Mouse (Mus musculus) hindbrain, embryonic 15.5 days (tissue): ENCODE results near the gene Csrp1. TPM values are rescaled to one million over a fixed set of nuclear protein-coding genes. Genes with fewer than 3 reads are reported as not detected.

Experiments
- ATAC-seq: fragments of 200-750 bp; cut with Nextera tagmentation; 2 replicates; pipeline ENCODE4 v1.8.0; 2017; ENCODE audit warnings: low read depth, moderate number of reproducible peaks, moderate TSS enrichment; ENCODE audit not compliant: low FRiP score
- H3K27ac ChIP-seq: fragments of 300-500 bp; sonication (generic); replicated peaks from 2 replicates; pipeline ENCODE4 v1.5.1; 2015; ENCODE audit warnings: mild to moderate bottlenecking, inconsistent platforms
- H3K27me3 ChIP-seq: fragments of 300-500 bp; sonication (generic); 2 replicates; pipeline ENCODE4 v1.6.1; 2015; ENCODE audit warnings: control low read depth, inconsistent platforms
- H3K36me3 ChIP-seq: fragments of 300-500 bp; sonication (generic); 2 replicates; pipeline ENCODE4 v1.6.1; 2015; ENCODE audit warnings: control low read depth, inconsistent platforms
- H3K4me1 ChIP-seq: fragments of 300-500 bp; sonication (generic); replicated peaks from 2 replicates; pipeline ENCODE4 v1.6.1; 2015; ENCODE audit warnings: control low read depth, inconsistent platforms
- H3K4me2 ChIP-seq: fragments of 300-500 bp; sonication (generic); 2 replicates; pipeline ENCODE4 v1.6.1; 2015; ENCODE audit warnings: moderate library complexity, mild to moderate bottlenecking, inconsistent platforms
- H3K4me3 ChIP-seq: fragments of 300-500 bp; sonication (generic); 2 replicates; pipeline ENCODE4 v1.5.1; 2015; ENCODE audit warnings: mild to moderate bottlenecking, inconsistent platforms
- H3K9ac ChIP-seq: fragments of 300-500 bp; sonication (generic); 2 replicates; pipeline ENCODE4 v1.6.1; 2015; ENCODE audit warnings: inconsistent platforms
- H3K9me3 ChIP-seq: fragments of 300-500 bp; sonication (generic); 2 replicates; pipeline ENCODE4 v1.6.1; 2016; ENCODE audit warnings: control low read depth, inconsistent platforms
- WGBS: fragments of 180-500 bp; shearing (Covaris S2); methylation state at CpG from one replicate; pipeline ENCODE4 v1.1.7; 2015; 5-methylcytosine and 5-hydroxymethylcytosine counted together
- polyA plus RNA-seq: library from polyadenylated mRNA; unstranded; fragments of >200 nt; fragmentation: Nextera tagmentation; extraction: Ambion mirVana; gene quantifications from 2 replicates; pipeline ENCODE4 v1.2.1, GENCODE M21; 2015

Gene Csrp1
- polyA plus RNA-seq, 1 experiment from 2014 or later: 19.6 TPM

DNA sequence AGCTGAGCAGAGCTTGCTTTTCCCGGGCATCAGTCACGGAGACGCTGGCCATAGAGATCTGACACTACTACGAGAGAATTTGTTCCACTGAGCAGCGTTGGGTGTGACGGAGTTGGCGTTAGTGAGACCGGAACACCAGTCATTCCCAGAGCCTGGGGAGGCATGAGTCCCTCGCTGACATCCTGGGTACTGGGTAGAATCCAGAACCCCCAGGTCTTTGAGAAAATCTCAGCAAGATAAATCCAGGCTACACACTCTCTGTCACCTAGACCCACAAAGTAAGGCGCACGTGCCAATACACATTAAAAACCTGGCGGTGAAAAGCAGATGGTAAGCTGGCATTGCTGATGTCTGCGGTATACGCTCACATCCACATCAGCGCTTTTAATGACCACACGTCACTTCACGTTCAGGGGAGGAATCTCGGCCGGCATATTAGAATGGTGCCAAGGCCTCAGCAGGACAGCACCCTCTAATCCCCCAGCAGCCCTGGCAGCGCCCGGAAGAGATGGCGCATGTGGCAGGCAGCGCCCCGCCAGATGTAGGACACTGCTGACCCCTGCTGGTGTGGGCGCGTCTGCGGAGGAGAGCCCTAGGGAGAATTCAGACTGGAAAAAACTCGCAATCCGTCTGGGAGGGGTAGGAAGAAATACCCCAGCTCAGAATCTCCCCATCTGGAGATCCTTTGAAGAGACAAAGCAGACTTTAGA, 20.7 kb upstream of the Csrp1 start:
- peak overlapping the region; percentile 63 for H3K4me2 ChIP-seq
- H3K4me1 ChIP-seq: peaks cover 18% of the 10 kb centered on the region
- 0 out of 2 replicates have a peak, but pooled peaks cover 3% of the 10 kb centered on the region for H3K27me3 ChIP-seq
- peak overlapping the region; percentile 26; the same call in 1 of the 2 replicates for H3K27ac ChIP-seq
- peak overlapping the region; percentile 35 for H3K4me3 ChIP-seq
- H3K9me3 ChIP-seq: no peaks in the 10 kb centered on the region
- peak overlapping the region; percentile 30 for H3K9ac ChIP-seq
- ATAC-seq: peak; percentile 71
- WGBS: under 1% methylated on average over 29 of the region's 29 CpGs
- H3K36me3 ChIP-seq: no peaks in the 10 kb centered on the region

DNA sequence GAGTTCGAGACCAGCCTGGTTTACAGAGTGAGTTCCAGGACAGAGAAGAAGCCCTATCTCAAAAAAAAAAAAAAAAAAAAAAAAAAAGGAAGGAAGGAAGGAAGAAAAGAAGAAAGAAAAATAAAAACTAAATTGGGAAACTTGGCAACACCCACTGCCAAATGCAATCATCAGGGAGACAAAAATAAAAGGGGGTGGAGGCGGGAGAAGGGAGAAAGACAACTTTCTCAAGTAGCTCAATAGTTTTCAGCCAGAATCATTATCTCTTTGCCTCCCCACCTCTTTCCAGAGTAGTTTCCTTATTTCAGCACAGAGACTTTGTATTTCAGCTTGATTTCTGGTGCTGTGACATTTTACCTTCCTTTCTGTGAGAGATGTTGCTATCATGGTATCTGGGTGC, 20.0 kb upstream of the Csrp1 start:
- 61% methylated on average over 2 of the region's 2 CpGs for WGBS
- no peaks in the 10 kb centered on the region for H3K36me3 ChIP-seq
- H3K4me2 ChIP-seq: peak overlapping the region; percentile 63
- H3K27ac ChIP-seq: 0 out of 2 replicates have a peak overlapping the region, but pooled peaks have one; percentile 26
- ATAC-seq: no peak
- H3K9ac ChIP-seq: no peak overlapping the region
- H3K9me3 ChIP-seq: no peaks in the 10 kb centered on the region
- H3K4me3 ChIP-seq: peak overlapping the region; percentile 35; the same call in 1 of the 2 replicates
- 0 out of 2 replicates have a peak, but pooled peaks cover 3% of the 10 kb centered on the region for H3K27me3 ChIP-seq
- peaks cover 18% of the 10 kb centered on the region for H3K4me1 ChIP-seq

DNA sequence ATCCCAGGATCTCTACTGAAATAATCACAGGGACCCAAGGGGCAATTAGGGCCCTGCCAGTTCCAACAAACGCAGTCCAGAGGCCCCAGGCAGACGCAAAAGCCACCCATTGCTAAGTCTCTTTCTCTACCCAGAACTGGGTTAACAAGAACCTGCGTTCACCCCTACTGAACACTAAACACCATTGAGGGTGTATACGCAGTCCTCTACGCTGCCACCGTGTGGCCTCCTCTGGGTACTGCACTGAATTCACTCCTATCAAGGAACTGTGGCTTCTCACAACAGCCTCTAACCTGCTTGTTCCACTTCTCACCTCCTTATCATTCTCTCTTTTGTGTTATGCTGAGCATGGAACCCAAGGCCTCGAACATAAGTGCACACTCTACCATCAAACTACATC, 19.3 kb upstream of the Csrp1 start:
- Histone ChIP-seq H3K27me3 (0 out of 2 replicates have a peak, but pooled peaks cover 3% of the 10 kb centered on the region), H3K9me3 (no peaks in the 10 kb centered on the region), H3K4me1 (peaks cover 18% of the 10 kb centered on the region), H3K36me3 (no peaks in the 10 kb centered on the region), H3K9ac (no peak overlapping the region), H3K4me2 (no peak overlapping the region), H3K4me3 (no peak overlapping the region), H3K27ac (no peak overlapping the region)
- under 1% methylated on average over 7 of the region's 7 CpGs for WGBS
- peak; percentile 17; the same call in 1 of the 2 replicates for ATAC-seq

DNA sequence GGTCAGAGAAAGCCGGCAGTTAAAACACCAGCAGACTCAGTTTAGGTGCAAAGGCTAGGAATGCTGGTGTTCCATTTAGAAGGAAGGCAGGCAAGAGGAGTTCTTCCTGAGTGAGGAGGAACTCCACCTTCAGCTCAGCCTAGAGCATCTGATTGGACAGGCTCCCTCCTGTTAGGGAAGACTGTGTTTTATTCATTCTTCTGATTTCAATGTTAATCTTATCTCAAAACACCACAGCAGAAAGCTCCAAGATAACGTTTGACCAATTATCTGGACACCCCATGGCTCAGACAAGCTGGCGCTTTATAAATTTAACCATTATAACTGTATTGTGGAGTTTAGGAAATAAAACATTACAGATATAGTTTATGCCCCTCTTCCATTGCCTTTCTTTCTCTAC, 18.5 kb upstream of the Csrp1 start:
- no peaks in the 10 kb centered on the region for H3K9me3 ChIP-seq
- ATAC-seq: no peak

DNA sequence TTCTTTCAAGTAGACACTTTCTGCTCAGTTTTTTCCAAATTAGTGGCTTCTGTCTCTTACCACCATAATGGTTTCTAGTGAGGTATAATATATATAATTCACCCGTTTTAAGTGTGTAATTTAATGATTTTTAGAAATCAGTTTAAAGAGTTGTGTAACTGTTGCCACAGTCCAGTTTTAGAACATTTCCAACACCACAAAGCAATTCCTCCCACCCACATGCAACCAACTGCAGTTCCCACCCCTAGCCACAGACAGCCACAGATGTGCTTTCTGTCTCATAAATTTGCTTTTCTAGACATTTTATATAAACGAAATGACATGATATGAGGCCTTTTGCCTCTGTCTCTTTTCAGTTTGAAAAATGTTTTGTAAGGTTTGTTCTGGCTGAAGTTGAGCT, 17.1 kb upstream of the Csrp1 start:
- H3K9ac ChIP-seq: no peak overlapping the region
- H3K4me2 ChIP-seq: no peak overlapping the region
- no peak overlapping the region for H3K27ac ChIP-seq
- H3K9me3 ChIP-seq: no peaks in the 10 kb centered on the region
- no peak overlapping the region for H3K4me3 ChIP-seq
- 75% methylated on average over 2 of the region's 2 CpGs for WGBS
- H3K4me1 ChIP-seq: peaks cover 18% of the 10 kb centered on the region
- no peak for ATAC-seq
- no peaks in the 10 kb centered on the region for H3K36me3 ChIP-seq
- 0 out of 2 replicates have a peak, but pooled peaks cover 3% of the 10 kb centered on the region for H3K27me3 ChIP-seq

More for the DNA sequence above, 18.5 kb upstream of the Csrp1 start:
- 0 out of 2 replicates have a peak, but pooled peaks cover 3% of the 10 kb centered on the region for H3K27me3 ChIP-seq
- peaks cover 18% of the 10 kb centered on the region for H3K4me1 ChIP-seq
- H3K9ac ChIP-seq: no peak overlapping the region
- H3K4me3 ChIP-seq: no peak overlapping the region
- no peak overlapping the region for H3K4me2 ChIP-seq
- 50% methylated on average over 3 of the region's 3 CpGs for WGBS
- no peaks in the 10 kb centered on the region for H3K36me3 ChIP-seq
- H3K27ac ChIP-seq: no peak overlapping the region

DNA sequence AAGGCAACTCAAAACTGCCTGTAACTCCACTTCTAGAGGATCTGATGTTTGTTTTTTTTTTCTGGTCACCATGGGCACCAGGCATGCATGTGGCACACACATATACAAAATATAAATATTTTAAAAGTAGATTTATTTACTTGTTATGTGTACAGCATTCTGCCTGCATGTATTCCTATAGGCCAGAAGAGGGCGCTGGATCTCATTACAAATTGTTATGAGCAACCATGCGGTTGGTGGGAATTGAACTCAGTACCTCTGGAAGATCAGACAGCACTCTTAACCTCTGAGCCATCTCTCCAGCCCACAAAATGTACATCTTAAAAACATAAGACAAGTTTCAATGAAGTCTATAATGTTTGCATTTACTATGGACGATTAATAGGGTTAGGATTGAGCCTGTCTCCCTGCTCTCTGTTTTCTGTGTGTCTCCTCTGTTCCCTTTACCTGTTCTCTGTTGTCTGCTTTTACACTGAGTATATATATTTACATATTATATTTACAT, 15.5 kb upstream of the Csrp1 start:
- no peak overlapping the region for H3K27ac ChIP-seq
- 65% methylated on average over 3 of the region's 3 CpGs for WGBS
- no peak overlapping the region for H3K4me3 ChIP-seq
- H3K36me3 ChIP-seq: no peaks in the 10 kb centered on the region
- H3K9me3 ChIP-seq: no peaks in the 10 kb centered on the region
- no peak for ATAC-seq
- H3K4me1 ChIP-seq: peaks cover 4% of the 10 kb centered on the region
- H3K27me3 ChIP-seq: no peaks in the 10 kb centered on the region
- no peak overlapping the region for H3K4me2 ChIP-seq
- no peak overlapping the region for H3K9ac ChIP-seq

DNA sequence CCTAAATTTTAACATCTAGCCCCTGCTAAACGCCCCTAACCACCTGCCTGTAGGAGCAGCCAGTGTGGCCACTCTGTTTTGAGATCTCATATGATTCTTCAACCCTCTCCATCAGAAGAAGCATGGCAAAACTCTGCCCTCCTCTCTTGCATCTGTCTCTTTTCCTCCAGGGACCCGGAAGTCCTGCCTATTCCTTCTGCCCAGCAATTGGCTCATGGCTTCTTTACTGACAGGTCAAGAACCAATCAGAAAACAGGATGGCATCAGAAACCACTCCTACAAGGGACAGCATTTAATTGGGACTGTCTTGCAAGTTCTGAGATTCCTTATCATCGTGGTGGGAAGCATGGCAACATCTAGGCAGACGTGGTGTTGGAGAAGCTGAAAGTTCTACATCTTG, 11.5 kb upstream of the Csrp1 start:
- H3K4me2 ChIP-seq: peak overlapping the region; percentile 33

DNA sequence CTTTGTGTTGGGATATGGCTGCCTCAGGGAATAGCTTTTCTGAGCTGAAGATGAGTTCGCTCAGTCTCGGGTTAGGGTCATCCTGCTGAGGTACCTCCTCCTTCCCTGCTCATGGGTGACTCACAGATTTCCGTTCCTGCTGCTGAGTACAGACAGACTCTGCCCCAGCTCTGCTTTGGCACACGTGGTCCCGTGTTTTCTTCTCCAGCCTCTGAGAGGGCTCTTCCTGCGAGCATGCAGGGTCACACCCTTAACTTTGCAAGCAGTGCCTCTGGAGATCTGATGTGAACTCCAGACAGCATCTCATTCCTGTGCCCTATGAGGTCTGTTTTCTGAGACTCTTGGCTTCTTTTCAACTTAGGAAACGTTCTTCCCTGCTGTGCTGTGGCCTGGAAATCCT, 8.7 kb upstream of the Csrp1 start:
- H3K4me3 ChIP-seq: no peak overlapping the region
- H3K4me1 ChIP-seq: no peaks in the 10 kb centered on the region
- ATAC-seq: no peak
- 66% methylated on average over 7 of the region's 7 CpGs for WGBS
- no peak overlapping the region for H3K4me2 ChIP-seq
- H3K36me3 ChIP-seq: no peaks in the 10 kb centered on the region
- H3K27me3 ChIP-seq: no peaks in the 10 kb centered on the region
- no peak overlapping the region for H3K27ac ChIP-seq
- no peaks in the 10 kb centered on the region for H3K9me3 ChIP-seq
- H3K9ac ChIP-seq: no peak overlapping the region

More for the DNA sequence above, 11.5 kb upstream of the Csrp1 start:
- no peak overlapping the region for H3K9ac ChIP-seq
- H3K4me3 ChIP-seq: no peak overlapping the region
- no peaks in the 10 kb centered on the region for H3K27me3 ChIP-seq
- H3K9me3 ChIP-seq: no peaks in the 10 kb centered on the region
- ATAC-seq: no peak
- no peaks in the 10 kb centered on the region for H3K36me3 ChIP-seq
- no peaks in the 10 kb centered on the region for H3K4me1 ChIP-seq
- WGBS: 51% methylated on average over 4 of the region's 4 CpGs
- H3K27ac ChIP-seq: no peak overlapping the region

DNA sequence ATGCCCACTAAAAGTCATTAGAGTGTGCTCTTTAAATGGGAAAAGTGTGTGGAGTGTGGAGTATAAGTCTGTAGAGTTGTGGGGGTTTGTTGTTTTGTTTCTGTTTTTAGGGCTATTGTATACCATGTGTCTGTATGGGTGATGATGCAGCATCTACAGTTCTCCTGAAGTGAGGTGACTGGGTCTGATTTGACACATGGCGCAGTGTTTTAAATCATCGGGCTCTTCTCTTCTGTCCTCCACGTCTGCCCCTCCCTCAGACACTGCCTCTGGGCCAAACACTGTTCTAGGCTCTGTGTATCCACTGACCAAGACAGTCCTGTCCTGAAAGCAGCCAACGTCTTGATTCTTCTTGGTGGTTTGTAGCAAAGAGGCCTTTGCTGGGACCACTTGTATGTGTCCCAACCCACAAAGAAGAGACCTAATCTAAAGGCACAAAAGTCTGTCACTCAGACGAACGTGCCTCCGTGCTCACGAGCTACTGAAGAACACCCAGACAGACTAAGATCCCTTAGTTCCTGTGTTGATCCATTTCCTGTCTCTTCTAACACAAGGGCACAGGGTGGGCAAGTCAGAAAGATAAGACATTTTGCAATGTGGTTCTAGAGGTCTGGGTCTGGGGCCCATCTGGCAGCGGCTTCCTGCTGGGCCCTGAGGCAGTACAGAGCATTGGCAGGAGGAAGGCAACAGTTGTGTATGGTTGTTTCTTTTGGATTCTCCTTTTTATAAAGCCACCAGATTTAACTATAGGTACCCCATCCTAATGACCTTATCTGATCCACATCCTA, 5.6 kb upstream of the Csrp1 start:
- Histone ChIP-seq H3K27me3 (no peaks in the 10 kb centered on the region), H3K9ac (no peak overlapping the region), H3K4me2 (no peak overlapping the region), H3K27ac (no peak overlapping the region), H3K4me3 (no peak overlapping the region), H3K9me3 (no peaks in the 10 kb centered on the region), H3K4me1 (no peaks in the 10 kb centered on the region), H3K36me3 (no peaks in the 10 kb centered on the region)
- no peak for ATAC-seq
- 85% methylated on average over 9 of the region's 9 CpGs for WGBS

DNA sequence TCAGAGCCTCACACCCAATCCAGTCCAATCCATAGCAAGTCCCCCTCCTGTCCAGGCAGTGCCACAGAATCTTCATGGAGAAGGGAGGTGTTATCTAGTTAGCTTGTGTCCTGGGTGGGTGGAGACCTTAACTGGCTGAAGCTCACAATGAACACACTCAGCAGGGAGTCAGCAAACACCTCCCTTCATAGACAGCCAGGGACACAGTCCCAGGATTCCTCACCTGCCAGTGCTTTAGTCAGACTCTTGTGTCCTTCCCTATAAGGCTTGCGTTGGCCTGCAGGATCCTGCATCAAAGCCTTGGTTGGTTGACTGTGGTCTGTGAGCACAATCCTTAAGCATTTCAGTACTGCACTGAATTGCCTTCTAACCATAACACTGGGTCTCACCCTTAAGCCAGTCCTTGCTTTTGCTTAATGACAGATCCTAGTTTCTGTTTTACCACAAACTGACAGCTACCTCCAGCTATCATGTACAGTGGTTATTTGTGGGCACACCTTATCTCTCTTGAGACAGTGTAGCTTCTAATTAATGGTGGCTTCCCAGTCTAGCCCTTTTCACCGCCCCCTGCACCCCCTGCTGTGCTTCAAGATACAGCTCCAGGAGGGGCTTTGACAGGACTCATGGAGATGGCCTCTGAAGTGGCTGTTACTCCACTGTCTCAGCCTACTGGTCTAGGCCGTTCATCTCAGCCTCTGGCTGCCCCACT, 4.8 kb upstream of the Csrp1 start:
- WGBS: 80% methylated on average over 3 of the region's 3 CpGs
- 0 out of 2 replicates have a peak, but pooled peaks cover 2% of the 10 kb centered on the region for H3K4me1 ChIP-seq
- no peak overlapping the region for H3K4me2 ChIP-seq
- no peak for ATAC-seq
- H3K27me3 ChIP-seq: no peaks in the 10 kb centered on the region
- no peak overlapping the region for H3K4me3 ChIP-seq
- no peak overlapping the region for H3K27ac ChIP-seq
- H3K9ac ChIP-seq: no peak overlapping the region
- no peaks in the 10 kb centered on the region for H3K9me3 ChIP-seq
- no peaks in the 10 kb centered on the region for H3K36me3 ChIP-seq

DNA sequence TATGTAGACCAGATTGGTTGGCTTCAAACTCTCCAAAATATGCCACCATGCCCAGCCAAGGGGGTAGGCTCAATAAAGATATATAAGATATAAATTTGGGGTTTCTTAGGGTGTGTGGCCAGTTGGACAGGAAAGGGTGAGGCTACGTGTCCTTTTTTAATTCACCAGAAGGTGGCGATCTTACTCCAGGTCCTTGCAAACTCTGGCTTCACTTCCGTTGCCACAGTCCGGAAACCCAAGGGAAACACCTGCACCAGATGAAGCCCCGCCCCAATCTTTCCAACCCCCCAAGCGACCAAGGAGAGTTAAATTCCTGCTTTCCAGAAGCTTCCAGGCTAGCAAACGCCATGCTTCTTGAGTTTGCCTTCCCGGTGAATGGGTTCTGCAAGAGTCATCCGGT, 375 bp upstream of the Csrp1 start:
- Histone ChIP-seq H3K27ac (no peak overlapping the region), H3K9me3 (no peaks in the 10 kb centered on the region), H3K4me3 (no peak overlapping the region), H3K4me1 (0 out of 2 replicates have a peak, but pooled peaks cover 2% of the 10 kb centered on the region), H3K9ac (no peak overlapping the region), H3K4me2 (no peak overlapping the region), H3K36me3 (no peaks in the 10 kb centered on the region), H3K27me3 (no peaks in the 10 kb centered on the region)
- 21% methylated on average over 9 of the region's 9 CpGs for WGBS
- ATAC-seq: peak; percentile 71
